Mouse (Mus musculus): ENCODE data around the gene Cdc20b. TPM values are rescaled to one million over a fixed set of nuclear protein-coding genes. Genes with fewer than 3 reads are reported as not detected.

Gene Cdc20b
- polyA plus RNA-seq, 1 experiment from 2014 or later: 0.51 TPM

MicroRNAs encoded within 50 kb of the gene (microRNA counts, 519-probe panel; counts per million panel counts)
- microRNA mmu-miR-449a (2,432 counts per million, percentile 72 among the panel's probes with 10 or more counts), microRNA mmu-miR-449b (1,605 counts per million, percentile 31 among the panel's probes with 10 or more counts), microRNA mmu-miR-449c (386 counts per million, percentile 18 among the panel's probes with 10 or more counts)

Small RNA genes lying within 50 kb of the gene (microRNA-seq; reads per million reads assigned to microRNA genes)
- gene Mir449a: 2,433 reads per million, percentile 85 among the genes with 10 or more reads in this experiment
- gene Mir449b: 1.0 reads per million
- 1.4 reads per million for gene Mir449c

Other genes starting within 250 kb of the Cdc20b start
- 58.7 and 69.5 TPM in 2 replicates for gene Plpp1, start 234.3 kb upstream of the Cdc20b start, polyA plus RNA-seq (2015; fragmentation: Nextera tagmentation; extraction: Ambion mirVana)
- 57.3 and 64.1 TPM in 2 replicates for gene Mtrex, start 107.7 kb upstream of the Cdc20b start, polyA plus RNA-seq (2015; fragmentation: Nextera tagmentation; extraction: Ambion mirVana)
- gene Dhx29, start 107.7 kb upstream of the Cdc20b start, polyA plus RNA-seq (2015; fragmentation: Nextera tagmentation; extraction: Ambion mirVana): 30.0 and 30.4 TPM in 2 replicates
- gene Ccno, start 47.3 kb upstream of the Cdc20b start, polyA plus RNA-seq (2015; fragmentation: Nextera tagmentation; extraction: Ambion mirVana): 1.2 and 1.5 TPM in 2 replicates
- gene Mcidas, start 41.3 kb upstream of the Cdc20b start, polyA plus RNA-seq (2015; fragmentation: Nextera tagmentation; extraction: Ambion mirVana): 0.53 and 0.57 TPM in 2 replicates
- gene Gpx8, start 11.3 kb downstream of the Cdc20b start, polyA plus RNA-seq (2015; fragmentation: Nextera tagmentation; extraction: Ambion mirVana): 38.4 and 40.5 TPM in 2 replicates
- gene Gzma, start 65.9 kb downstream of the Cdc20b start, polyA plus RNA-seq (2015; fragmentation: Nextera tagmentation; extraction: Ambion mirVana): not detected in 2 replicates
- gene Esm1, start 174.5 kb downstream of the Cdc20b start, polyA plus RNA-seq (2015; fragmentation: Nextera tagmentation; extraction: Ambion mirVana): 1.8 and 2.1 TPM in 2 replicates
- gene Gzmk, start 190.8 kb downstream of the Cdc20b start, polyA plus RNA-seq (2015; fragmentation: Nextera tagmentation; extraction: Ambion mirVana): 0.14 and 0.26 TPM in 2 replicates

Data from midbrain, embryonic 16.5 days (tissue).